Mouse (Mus musculus): ENCODE results near the gene Slc22a1.

DNA sequence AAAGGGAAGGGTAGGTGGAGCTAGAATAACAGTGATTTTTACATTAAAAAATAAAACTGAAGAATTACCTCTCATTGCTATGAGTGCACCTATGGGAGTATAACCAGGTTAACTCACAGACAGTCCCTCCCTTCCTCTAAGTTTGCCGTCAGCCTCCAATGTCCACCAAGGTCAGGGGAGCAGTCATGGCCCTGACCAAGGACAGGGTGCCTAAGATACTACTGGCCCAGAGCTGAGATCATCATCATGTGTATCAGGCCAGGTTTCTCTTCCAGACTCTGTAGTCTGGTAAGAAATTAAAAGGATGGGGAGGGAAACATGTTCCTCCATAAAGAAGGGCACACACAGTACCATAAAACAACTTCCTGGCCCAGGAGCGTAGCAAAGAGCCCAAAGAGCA, 35.3 kb upstream of the Slc22a1 start:
- TF ChIP-seq CTCF (IDR thresholded peaks at IDR 0.05) (no peak), EP300 (IDR thresholded peaks at IDR 0.05) (no peak)
